Mouse (Mus musculus) erythroblast, embryonic 14.5 days (primary cell): ENCODE measurements around the gene H2afy2. TPM values are rescaled to one million over a fixed set of nuclear protein-coding genes. Genes with fewer than 3 reads are reported as not detected.

Experiments
- H3K27me3 ChIP-seq: 2 replicates; pipeline ENCODE4 v1.6.1; 2012; ENCODE audit warnings: inconsistent platforms; ENCODE audit not compliant: control insufficient read depth
- H3K36me3 ChIP-seq: 2 replicates; pipeline ENCODE4 v1.6.1; 2012; ENCODE audit warnings: mild to moderate bottlenecking, inconsistent platforms; ENCODE audit not compliant: control insufficient read depth
- H3K4me1 ChIP-seq: 2 replicates; pipeline ENCODE4 v1.6.1; 2012; ENCODE audit warnings: inconsistent platforms; ENCODE audit not compliant: control insufficient read depth
- H3K4me3 ChIP-seq: replicated peaks from 2 replicates; pipeline ENCODE3; 2012; ENCODE audit warnings: moderate library complexity, mild to moderate bottlenecking, inconsistent platforms
- H3K9me3 ChIP-seq: 2 replicates; pipeline ENCODE4 v1.6.1; 2012; ENCODE audit warnings: low read length, inconsistent platforms, mixed read lengths; ENCODE audit not compliant: control insufficient read depth
- GATA1 ChIP-seq: IDR thresholded peaks from 2 replicates; pipeline ENCODE4 v1.6.1; 2012; ENCODE audit warnings: low read length, inconsistent platforms, mixed read lengths
- TAL1 ChIP-seq: IDR thresholded peaks from 3 replicates; pipeline ENCODE4 v1.6.1; 2012; ENCODE audit warnings: low read length, inconsistent platforms, mixed read lengths
- polyA plus RNA-seq: library from polyadenylated mRNA; stranded (reverse); fragments of >175 nt; gene quantifications from 2 replicates; pipeline ENCODE4 v1.2.3, GENCODE M21; 2012

The H2afy2 gene
- polyA plus RNA-seq, 1 experiment = not detected

DNA sequence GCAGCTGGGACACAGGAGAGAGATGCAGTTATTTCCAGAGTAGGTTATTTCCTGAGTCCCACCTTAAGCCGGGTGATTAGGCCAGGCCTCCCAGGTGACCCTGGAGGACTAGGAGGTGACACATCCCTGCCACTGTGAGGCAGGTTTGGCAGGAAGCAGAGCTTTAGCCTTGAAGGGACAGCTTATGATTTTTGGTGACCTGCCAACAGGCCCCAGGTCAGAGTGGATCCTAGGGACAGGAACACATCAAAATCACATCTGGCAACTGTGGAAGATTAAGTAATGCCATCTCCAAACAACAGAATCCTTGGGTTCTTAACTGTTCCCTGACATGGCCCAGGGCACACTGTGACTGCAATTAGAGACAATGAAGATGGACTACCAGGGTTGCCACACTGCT is 42.6 kb downstream of the H2afy2 start:
- TF ChIP-seq GATA1 (no peak), TAL1 (no peak)
- H3K9me3 ChIP-seq = peaks cover 6% of the 10 kb centered on the region
- no peaks in the 10 kb centered on the region for H3K4me1 ChIP-seq
- no peaks in the 10 kb centered on the region for H3K36me3 ChIP-seq
- no peaks in the 10 kb centered on the region for H3K27me3 ChIP-seq
- no peak overlapping the region for H3K4me3 ChIP-seq

DNA sequence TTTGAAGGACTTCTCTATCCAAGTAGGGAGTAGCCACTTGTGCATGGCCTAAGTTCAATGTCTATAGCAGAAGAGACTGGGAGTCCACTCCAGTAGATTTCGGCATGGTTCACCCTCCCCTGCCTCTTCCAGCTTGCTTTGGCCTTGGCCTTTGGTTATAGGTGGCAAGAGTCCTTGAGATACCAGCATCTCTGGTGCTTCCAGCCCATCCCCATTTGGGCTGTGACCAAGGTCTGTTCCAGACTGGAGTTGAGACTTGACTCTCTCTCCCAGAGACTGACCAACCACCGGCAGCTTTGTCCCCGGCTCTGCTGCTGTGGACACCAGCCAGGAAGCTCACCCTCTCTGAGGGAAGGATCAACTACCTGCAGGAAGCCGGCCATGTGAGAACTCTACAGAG is 45.8 kb downstream of the H2afy2 start:
- Histone ChIP-seq H3K9me3 (no peaks in the 10 kb centered on the region), H3K27me3 (no peaks in the 10 kb centered on the region), H3K4me1 (no peaks in the 10 kb centered on the region), H3K36me3 (no peaks in the 10 kb centered on the region), H3K4me3 (no peak overlapping the region)
- no peak for TF ChIP-seq TAL1
- no peak for TF ChIP-seq GATA1

DNA sequence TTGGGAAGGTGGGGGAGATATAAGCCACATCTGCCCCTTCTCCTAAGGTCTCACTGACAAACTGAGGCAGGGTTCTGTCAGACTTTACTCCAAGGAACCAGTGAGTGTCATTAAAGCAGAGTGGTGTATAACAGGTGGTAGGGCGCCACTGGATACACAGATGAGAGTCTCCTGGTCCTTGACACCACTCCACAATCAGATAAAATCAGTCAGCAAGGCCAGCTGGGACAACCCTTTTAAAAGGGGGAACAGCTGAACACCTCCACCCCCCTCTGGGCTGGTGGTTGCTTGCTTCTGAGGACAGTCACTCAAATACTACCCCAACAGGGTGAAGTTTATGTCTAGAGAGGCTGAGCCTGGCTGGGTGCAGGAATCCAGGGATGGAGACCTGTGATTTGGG is 46.4 kb downstream of the H2afy2 start:
- H3K27me3 ChIP-seq = no peaks in the 10 kb centered on the region
- no peaks in the 10 kb centered on the region for H3K4me1 ChIP-seq
- no peaks in the 10 kb centered on the region for H3K36me3 ChIP-seq
- TF ChIP-seq GATA1 (no peak), TAL1 (no peak)
- H3K9me3 ChIP-seq = no peaks in the 10 kb centered on the region
- H3K4me3 ChIP-seq = no peak overlapping the region

DNA sequence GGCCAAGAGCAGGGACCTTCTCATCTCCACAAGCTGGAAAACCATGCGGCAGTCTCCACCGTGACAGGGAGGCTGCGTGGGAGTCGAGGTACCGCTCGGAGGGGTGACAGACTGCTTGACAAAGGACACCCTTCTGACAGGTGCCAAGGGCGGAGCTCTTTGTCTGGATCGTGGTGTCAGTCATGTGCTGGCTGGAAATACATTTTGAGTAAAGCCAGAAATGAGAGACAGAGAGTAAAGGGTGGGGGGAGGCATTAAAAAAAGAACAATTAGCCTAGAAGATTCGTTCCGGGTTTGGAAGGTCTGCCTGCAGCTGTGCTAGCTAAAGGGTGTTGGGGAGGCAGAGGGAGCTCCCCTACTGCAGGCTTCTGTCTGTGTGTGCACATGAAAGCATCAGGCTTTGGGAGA is 47.3 kb downstream of the H2afy2 start:
- H3K4me1 ChIP-seq = no peaks in the 10 kb centered on the region
- TF ChIP-seq TAL1 = no peak
- H3K36me3 ChIP-seq = no peaks in the 10 kb centered on the region
- no peaks in the 10 kb centered on the region for H3K9me3 ChIP-seq
- H3K27me3 ChIP-seq = no peaks in the 10 kb centered on the region
- H3K4me3 ChIP-seq = no peak overlapping the region

DNA sequence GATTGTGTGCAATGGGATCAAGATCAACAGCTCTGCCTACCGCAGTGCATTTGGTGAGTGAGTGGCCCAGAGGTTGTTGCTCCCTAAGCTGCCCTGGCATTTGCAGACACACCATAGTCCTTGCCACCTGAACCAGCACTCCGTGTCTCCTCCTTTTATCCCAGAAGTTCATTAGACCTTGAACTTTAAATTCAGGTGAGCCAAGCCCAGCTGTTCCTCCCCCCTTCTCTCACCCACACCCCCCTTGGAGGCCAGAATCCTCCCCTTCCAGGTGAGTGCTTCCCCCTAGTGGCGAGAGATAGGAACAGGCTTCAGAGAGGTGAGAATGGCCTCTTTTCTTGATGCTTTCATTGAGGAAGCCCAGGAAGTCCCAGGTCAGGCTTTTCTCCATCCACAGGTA is 49.6 kb downstream of the H2afy2 start:
- no peak overlapping the region for H3K4me3 ChIP-seq
- peaks cover 2% of the 10 kb centered on the region; the same call in 1 of the 2 replicates for H3K9me3 ChIP-seq
- TF ChIP-seq GATA1 (no peak), TAL1 (no peak)
- H3K36me3 ChIP-seq = peaks cover 2% of the 10 kb centered on the region; the same call in 1 of the 2 replicates
- no peaks in the 10 kb centered on the region for H3K4me1 ChIP-seq
- H3K27me3 ChIP-seq = no peaks in the 10 kb centered on the region

DNA sequence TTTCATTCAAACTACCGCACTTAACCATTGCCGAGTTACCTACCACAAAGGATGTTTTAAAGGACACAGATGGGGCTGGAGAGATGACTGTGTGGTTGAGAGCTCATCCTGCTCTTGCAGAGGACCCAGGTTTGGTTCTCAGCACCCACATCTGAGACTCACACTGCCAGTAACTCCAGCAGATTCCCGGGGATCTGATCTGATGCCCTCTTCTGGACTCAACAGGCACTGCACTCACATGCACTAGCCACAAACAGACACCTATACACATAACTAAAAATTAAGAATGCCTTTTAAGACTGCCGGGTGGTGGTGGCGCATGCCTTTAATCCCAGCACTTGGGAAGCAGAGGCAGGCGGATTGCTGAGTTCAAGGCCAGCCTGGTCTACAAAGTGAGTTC is 53.8 kb downstream of the H2afy2 start:
- Histone ChIP-seq H3K36me3 (peaks cover 2% of the 10 kb centered on the region; the same call in 1 of the 2 replicates), H3K9me3 (peaks cover 2% of the 10 kb centered on the region; the same call in 1 of the 2 replicates), H3K4me1 (no peaks in the 10 kb centered on the region), H3K4me3 (no peak overlapping the region), H3K27me3 (no peaks in the 10 kb centered on the region)
- no peak for TF ChIP-seq TAL1
- TF ChIP-seq GATA1 = no peak

DNA sequence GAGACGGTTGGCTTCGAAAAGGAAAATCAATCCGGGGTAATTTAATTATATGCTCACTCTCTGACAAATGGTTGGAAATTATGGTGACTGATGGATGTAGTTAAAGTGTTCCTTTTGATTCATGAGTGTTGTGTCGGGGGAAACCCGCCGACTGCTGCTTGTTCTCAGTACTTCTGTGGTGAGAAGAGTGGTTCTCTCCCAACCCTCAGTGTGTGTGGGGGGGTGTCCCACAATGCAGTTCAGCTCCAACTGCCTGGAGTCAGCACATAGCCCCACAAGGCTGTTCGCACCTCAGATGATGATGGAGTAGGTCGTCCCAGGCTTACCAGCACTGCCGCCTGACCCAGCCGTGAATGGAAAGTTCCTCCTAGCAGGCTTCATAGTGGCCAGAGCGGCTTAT is 54.8 kb downstream of the H2afy2 start:
- peaks cover 2% of the 10 kb centered on the region; the same call in 1 of the 2 replicates for H3K9me3 ChIP-seq
- no peaks in the 10 kb centered on the region for H3K4me1 ChIP-seq
- TF ChIP-seq GATA1 (no peak), TAL1 (no peak)

DNA sequence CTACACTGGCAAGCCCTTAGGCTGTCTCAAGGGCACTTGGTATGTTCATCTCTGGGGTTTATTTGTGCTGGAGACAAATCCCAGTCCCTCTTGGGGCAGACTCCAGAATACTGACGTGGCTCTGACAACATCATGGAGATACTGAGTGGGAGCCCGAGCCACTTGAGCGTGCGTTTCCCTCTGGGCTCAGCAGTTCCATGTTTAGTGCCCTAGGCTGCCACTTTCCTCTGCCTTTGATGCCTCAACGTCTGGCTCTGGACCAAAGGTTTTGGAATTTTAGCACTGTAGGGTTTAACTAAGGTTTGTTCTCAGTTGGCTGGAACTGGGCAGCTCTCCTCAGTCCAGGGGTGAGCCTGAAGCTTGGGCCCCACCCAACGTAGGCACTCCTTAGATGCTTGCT is 60.7 kb downstream of the H2afy2 start:
- Histone ChIP-seq H3K4me3 (no peak overlapping the region), H3K4me1 (no peaks in the 10 kb centered on the region), H3K9me3 (no peaks in the 10 kb centered on the region), H3K27me3 (no peaks in the 10 kb centered on the region), H3K36me3 (no peaks in the 10 kb centered on the region)
- TF ChIP-seq GATA1 (no peak), TAL1 (no peak)

More for the DNA sequence above, 54.8 kb downstream of the H2afy2 start:
- no peak overlapping the region for H3K4me3 ChIP-seq
- H3K36me3 ChIP-seq = peaks cover 2% of the 10 kb centered on the region; the same call in 1 of the 2 replicates
- no peaks in the 10 kb centered on the region for H3K27me3 ChIP-seq

DNA sequence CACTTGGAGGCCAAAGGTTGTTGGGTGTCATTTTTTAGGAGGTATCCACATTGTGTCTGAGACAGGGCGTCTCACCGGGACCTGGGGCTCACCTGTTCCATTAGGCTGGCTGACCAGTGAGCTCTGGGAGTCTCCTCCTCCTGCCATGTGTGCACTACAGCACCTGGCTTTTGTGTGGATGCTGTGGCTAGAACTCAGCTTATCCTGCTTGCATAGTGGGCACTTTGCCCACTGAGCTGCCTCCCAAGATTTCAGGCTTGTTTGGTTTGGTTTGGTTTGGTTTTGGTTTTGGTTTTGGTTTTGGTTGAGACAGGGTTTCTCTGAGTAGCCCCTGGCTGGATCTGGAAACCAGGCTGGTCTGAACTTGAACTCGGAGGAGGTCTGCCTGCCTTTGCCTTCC is 61.7 kb downstream of the H2afy2 start:
- TF ChIP-seq GATA1 (no peak), TAL1 (no peak)
- Histone ChIP-seq H3K4me1 (no peaks in the 10 kb centered on the region), H3K4me3 (no peak overlapping the region), H3K36me3 (no peaks in the 10 kb centered on the region), H3K27me3 (no peaks in the 10 kb centered on the region), H3K9me3 (no peaks in the 10 kb centered on the region)

DNA sequence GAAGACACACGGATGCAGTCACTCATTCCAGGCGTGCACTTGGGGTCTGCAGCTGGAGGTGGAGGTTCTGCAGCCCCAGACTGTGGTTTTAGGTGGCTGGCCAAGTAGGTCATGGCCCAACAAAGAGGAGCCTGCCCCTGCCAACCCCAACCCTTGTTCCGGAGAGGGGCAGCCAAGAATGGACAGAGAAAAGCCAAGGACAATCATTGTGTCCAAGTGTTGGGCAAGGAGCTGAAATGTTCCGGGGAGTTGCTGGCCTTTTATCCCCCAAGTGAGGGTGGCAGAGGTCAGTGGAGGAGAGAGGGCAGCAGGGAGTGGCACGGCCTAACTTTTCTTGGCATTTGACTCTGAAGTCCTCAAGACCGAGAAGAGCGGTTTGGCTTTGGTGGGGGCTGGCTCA is 63.6 kb downstream of the H2afy2 start:
- Histone ChIP-seq H3K9me3 (no peaks in the 10 kb centered on the region), H3K27me3 (no peaks in the 10 kb centered on the region), H3K4me3 (no peak overlapping the region), H3K36me3 (no peaks in the 10 kb centered on the region), H3K4me1 (peaks cover 7% of the 10 kb centered on the region)
- no peak for TF ChIP-seq TAL1
- TF ChIP-seq GATA1 = no peak
